Mouse (Mus musculus) midbrain, embryonic 12.5 days (tissue): ENCODE data around the gene Ccnd1. TPM values are rescaled to one million over a fixed set of nuclear protein-coding genes. Genes with fewer than 3 reads are reported as not detected.
"Not testable (repeated sequence)": the region's sequence is repeated elsewhere in the genome, so short reads cannot be mapped to it uniquely, and the experiment has no call there.

Experiments
- ATAC-seq: fragments of 200-750 bp; cut with Nextera tagmentation; 2 replicates; pipeline ENCODE4 v1.8.0; 2017; ENCODE audit warnings: low read depth, moderate TSS enrichment, moderate library complexity; ENCODE audit not compliant: low FRiP score
- H3K27ac ChIP-seq: fragments of 300-500 bp; sonication (generic); replicated peaks from 2 replicates; pipeline ENCODE4 v1.5.1; 2016; ENCODE audit warnings: mild to moderate bottlenecking
- H3K27me3 ChIP-seq: fragments of 300-500 bp; sonication (generic); 2 replicates; pipeline ENCODE4 v1.6.1; 2016; ENCODE audit warnings: mild to moderate bottlenecking
- H3K36me3 ChIP-seq: fragments of 300-500 bp; sonication (generic); 2 replicates; pipeline ENCODE4 v1.6.1; 2016
- H3K4me1 ChIP-seq: fragments of 300-500 bp; sonication (generic); 2 replicates; pipeline ENCODE4 v1.6.1; 2016
- H3K4me2 ChIP-seq: fragments of 300-500 bp; sonication (generic); replicated peaks from 2 replicates; pipeline ENCODE4 v1.6.1; 2016; ENCODE audit warnings: mild to moderate bottlenecking, moderate library complexity
- H3K4me3 ChIP-seq: fragments of 300-500 bp; sonication (generic); 2 replicates; pipeline ENCODE4 v1.5.1; 2016; ENCODE audit warnings: mild to moderate bottlenecking
- H3K9ac ChIP-seq: fragments of 300-500 bp; sonication (generic); replicated peaks from 2 replicates; pipeline ENCODE4 v1.6.1; 2016; ENCODE audit warnings: mild to moderate bottlenecking, moderate library complexity
- H3K9me3 ChIP-seq: fragments of 300-500 bp; sonication (generic); 2 replicates; pipeline ENCODE4 v1.6.1; 2016; ENCODE audit warnings: mild to moderate bottlenecking
- WGBS: fragments of 180-500 bp; shearing (Covaris S2); methylation state at CpG from one replicate; pipeline ENCODE4 v1.1.7; 2016; 5-methylcytosine and 5-hydroxymethylcytosine counted together
- polyA plus RNA-seq: library from polyadenylated mRNA; unstranded; fragments of >200 nt; fragmentation: Nextera tagmentation; extraction: Ambion mirVana; gene quantifications from 2 replicates; pipeline ENCODE4 v1.2.1, GENCODE M21; 2016

Ccnd1 gene
- polyA plus RNA-seq, 1 experiment from 2014 or later = 289 TPM

- WGBS = under 1% methylated on average over 65 of the region's 65 CpGs
- ATAC-seq = peak; percentile 31
Measured at GRCm38 (mm10) chr7:144896294-144897218, 43.2 kb downstream of the Ccnd1 start, which contains the start of gene Fgf15. Fgf15 (plus strand) TSS chr7:144896531.

GRCm38 (mm10) chr7:144895305-144896111, 44.2 kb downstream of the Ccnd1 start:
- Histone ChIP-seq H3K27me3 (peaks cover 61% of the 10 kb centered on the region), H3K36me3 (no peaks in the 10 kb centered on the region), H3K4me3 (peak overlapping the region; percentile 45), H3K9me3 (no peaks in the 10 kb centered on the region), H3K27ac (peak overlapping the region; percentile 72), H3K9ac (peak overlapping the region; percentile 66), H3K4me2 (peak overlapping the region; percentile 68), H3K4me1 (peaks cover 52% of the 10 kb centered on the region)
- ATAC-seq = peak; percentile 78
- WGBS = under 1% methylated on average over 37 of the region's 37 CpGs

More at GRCm38 (mm10) chr7:144896294-144897218, 43.2 kb downstream of the Ccnd1 start, which contains the start of gene Fgf15:
- Histone ChIP-seq H3K9me3 (no peaks in the 10 kb centered on the region), H3K27ac (peak within 1 kb of the TSS; percentile 72), H3K27me3 (peaks cover 61% of the 10 kb centered on the region), H3K36me3 (no peaks in the 10 kb centered on the region), H3K4me1 (peaks cover 52% of the 10 kb centered on the region), H3K4me2 (peak within 1 kb of the TSS; percentile 68), H3K9ac (peak within 1 kb of the TSS; percentile 66), H3K4me3 (peak within 1 kb of the TSS; percentile 45)

- H3K36me3 ChIP-seq = no peaks in the 10 kb centered on the region
- H3K4me1 ChIP-seq = peaks cover 52% of the 10 kb centered on the region
- H3K27me3 ChIP-seq = peaks cover 57% of the 10 kb centered on the region
- ATAC-seq = no peak
- peak overlapping the region; percentile 22; the same call in 1 of the 2 replicates for H3K9ac ChIP-seq
- peak overlapping the region; percentile 72 for H3K27ac ChIP-seq
- peak overlapping the region; percentile 45 for H3K4me3 ChIP-seq
- no peaks in the 10 kb centered on the region for H3K9me3 ChIP-seq
- 2% methylated on average over 4 of the region's 4 CpGs for whole genome bisulfite sequencing
- peak overlapping the region; percentile 68 for H3K4me2 ChIP-seq
Measured at GRCm38 (mm10) chr7:144894706-144895105, 45.0 kb downstream of the Ccnd1 start.

- Histone ChIP-seq H3K36me3 (no peaks in the 10 kb centered on the region), H3K27me3 (peaks cover 57% of the 10 kb centered on the region), H3K9ac (no peak overlapping the region), H3K4me2 (peak overlapping the region; percentile 68), H3K4me1 (peaks cover 49% of the 10 kb centered on the region), H3K4me3 (no peak overlapping the region), H3K27ac (peak overlapping the region; percentile 72), H3K9me3 (no peaks in the 10 kb centered on the region)
- no peak for ATAC-seq
- WGBS = 3% methylated on average over 5 of the region's 5 CpGs
Measured at GRCm38 (mm10) chr7:144894191-144894590, 45.5 kb downstream of the Ccnd1 start.

- ATAC-seq = no peak
- H3K4me3 ChIP-seq = no peak overlapping the region
- H3K9ac ChIP-seq = no peak overlapping the region
- 46% methylated on average over 6 of the region's 6 CpGs for WGBS
- H3K4me1 ChIP-seq = peaks cover 36% of the 10 kb centered on the region
- no peaks in the 10 kb centered on the region for H3K36me3 ChIP-seq
- peaks cover 52% of the 10 kb centered on the region for H3K27me3 ChIP-seq
- no peaks in the 10 kb centered on the region for H3K9me3 ChIP-seq
- no peak overlapping the region for H3K4me2 ChIP-seq
- no peak overlapping the region for H3K27ac ChIP-seq
Measured at GRCm38 (mm10) chr7:144892322-144892721, 47.4 kb downstream of the Ccnd1 start.

- no peak for ATAC-seq
- 87% methylated on average over 2 of the region's 2 CpGs for WGBS
- H3K27me3 ChIP-seq = peaks cover 48% of the 10 kb centered on the region
Measured at GRCm38 (mm10) chr7:144891863-144892262, 47.9 kb downstream of the Ccnd1 start.

GRCm38 (mm10) chr7:144890661-144891060, 49.1 kb downstream of the Ccnd1 start:
- not testable (repeated sequence) for H3K36me3 ChIP-seq, H3K4me3 ChIP-seq, ATAC-seq, H3K4me2 ChIP-seq, H3K9me3 ChIP-seq, H3K27ac ChIP-seq, H3K9ac ChIP-seq
- WGBS = 100% methylated on average over 1 of the region's 1 CpGs
- H3K27me3 ChIP-seq = peaks cover 36% of the 10 kb centered on the region
- H3K4me1 ChIP-seq = peaks cover 19% of the 10 kb centered on the region

More at GRCm38 (mm10) chr7:144891863-144892262, 47.9 kb downstream of the Ccnd1 start:
- Histone ChIP-seq H3K4me1 (peaks cover 31% of the 10 kb centered on the region), H3K36me3 (no peaks in the 10 kb centered on the region), H3K9ac (no peak overlapping the region), H3K9me3 (no peaks in the 10 kb centered on the region), H3K4me3 (no peak overlapping the region), H3K27ac (no peak overlapping the region), H3K4me2 (no peak overlapping the region)

- H3K36me3 ChIP-seq = no peaks in the 10 kb centered on the region
- H3K4me1 ChIP-seq = peaks cover 7% of the 10 kb centered on the region; the same call in 1 of the 2 replicates
- 7% methylated on average over 18 of the region's 18 CpGs for WGBS
- no peaks in the 10 kb centered on the region for H3K9me3 ChIP-seq
- H3K9ac ChIP-seq = no peak overlapping the region
- no peak overlapping the region for H3K27ac ChIP-seq
- no peak overlapping the region for H3K4me3 ChIP-seq
- peaks cover 24% of the 10 kb centered on the region for H3K27me3 ChIP-seq
- H3K4me2 ChIP-seq = no peak overlapping the region
- no peak for ATAC-seq
Measured at GRCm38 (mm10) chr7:144888564-144889299, 51.0 kb downstream of the Ccnd1 start.

- Histone ChIP-seq H3K9me3 (no peaks in the 10 kb centered on the region), H3K36me3 (no peaks in the 10 kb centered on the region), H3K4me3 (no peak overlapping the region), H3K27ac (no peak overlapping the region), H3K4me1 (peaks cover 7% of the 10 kb centered on the region; the same call in 1 of the 2 replicates), H3K27me3 (peaks cover 27% of the 10 kb centered on the region), H3K4me2 (no peak overlapping the region), H3K9ac (no peak overlapping the region)
- no peak for ATAC-seq
- 82% methylated on average over 2 of the region's 2 CpGs for WGBS
Measured at GRCm38 (mm10) chr7:144887672-144888071, 52.1 kb downstream of the Ccnd1 start.

- Histone ChIP-seq H3K36me3 (no peaks in the 10 kb centered on the region), H3K4me2 (no peak overlapping the region), H3K9ac (no peak overlapping the region; the same call in 1 of the 2 replicates), H3K4me1 (no peaks in the 10 kb centered on the region), H3K27ac (no peak overlapping the region), H3K4me3 (no peak overlapping the region), H3K27me3 (peaks cover 5% of the 10 kb centered on the region), H3K9me3 (no peaks in the 10 kb centered on the region)
- WGBS = 58% methylated on average over 2 of the region's 2 CpGs
- ATAC-seq = no peak
Measured at GRCm38 (mm10) chr7:144883106-144883505, 56.6 kb downstream of the Ccnd1 start.
